Mouse (Mus musculus) bone marrow, adult 2 months (tissue): ENCODE measurements around the gene Slc6a8. TPM values are rescaled to one million over a fixed set of nuclear protein-coding genes. Genes with fewer than 3 reads are reported as not detected.

Source experiments
- H3K27ac ChIP-seq: fragments of 200-500 bp; 2 replicates; pipeline ENCODE4 v1.5.1; 2012; ENCODE audit warnings: low read depth, mild to moderate bottlenecking, control low read depth, inconsistent platforms, low read length; ENCODE audit not compliant: control insufficient read depth, poor library complexity, insufficient read depth
- H3K4me1 ChIP-seq: fragments of 200-500 bp; 2 replicates; pipeline ENCODE4 v1.6.1; 2011; ENCODE audit warnings: low read length; ENCODE audit not compliant: control insufficient read depth, insufficient read depth
- H3K4me3 ChIP-seq: fragments of 200-500 bp; replicated peaks from 2 replicates; pipeline ENCODE3; 2011; ENCODE audit warnings: mild to moderate bottlenecking, low read depth, low read length, control low read depth; ENCODE audit not compliant: control insufficient read depth
- CTCF ChIP-seq: fragments of 200-500 bp; IDR thresholded peaks from 2 replicates; pipeline ENCODE4 v1.5.1; 2011; ENCODE audit warnings: low read length, control low read depth; ENCODE audit not compliant: control insufficient read depth, insufficient read depth
- POLR2A ChIP-seq: fragments of 200-500 bp; IDR thresholded peaks from 2 replicates; pipeline ENCODE4 v1.6.1; 2011; ENCODE audit warnings: low read depth, mild to moderate bottlenecking, control low read depth, low read length, borderline replicate concordance; ENCODE audit not compliant: control insufficient read depth
- WGBS: fragments of 180-500 bp; shearing (Covaris S2); methylation state at CpG from one replicate; pipeline ENCODE4 v1.1.7; 2018; 5-methylcytosine and 5-hydroxymethylcytosine counted together
- polyA plus RNA-seq: library from polyadenylated mRNA; stranded (reverse); fragments of >200 nt; gene quantifications from 2 replicates; pipeline ENCODE4 v1.2.4, GENCODE M21; 2011; ENCODE audit warnings: low replicate concordance; ENCODE audit not compliant: missing spikeins, insufficient read depth, insufficient read length

Slc6a8 gene
- polyA plus RNA-seq, 1 experiment, result 7.7 TPM

DNA sequence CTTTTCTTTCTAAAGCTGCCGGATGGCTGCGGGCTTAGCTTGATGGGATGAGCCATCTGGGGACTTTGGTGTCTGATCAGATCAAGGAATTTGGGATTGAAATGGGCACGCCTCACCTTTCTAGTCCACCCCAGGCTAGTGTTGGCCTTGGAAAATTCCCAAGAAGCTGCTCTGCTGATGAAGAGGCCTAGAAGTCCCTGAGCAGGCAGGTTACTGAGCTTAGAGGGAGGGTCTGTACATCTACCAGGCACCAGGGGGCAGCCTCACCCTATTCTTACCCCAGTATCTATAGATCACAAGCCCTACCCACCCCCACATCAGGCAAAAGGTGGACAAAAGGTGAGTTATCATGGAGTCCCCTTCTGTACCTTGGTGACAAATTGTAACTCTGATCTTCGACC lies 919 bp upstream of the Slc6a8 start:
- WGBS, result 71% methylated on average over 4 of the region's 4 CpGs
- no peak overlapping the region for H3K4me3 ChIP-seq
- H3K4me1 ChIP-seq, result no peaks in the 10 kb centered on the region
- TF ChIP-seq POLR2A (no peak), CTCF (peak; percentile 48)
- H3K27ac ChIP-seq, result no peak overlapping the region

DNA sequence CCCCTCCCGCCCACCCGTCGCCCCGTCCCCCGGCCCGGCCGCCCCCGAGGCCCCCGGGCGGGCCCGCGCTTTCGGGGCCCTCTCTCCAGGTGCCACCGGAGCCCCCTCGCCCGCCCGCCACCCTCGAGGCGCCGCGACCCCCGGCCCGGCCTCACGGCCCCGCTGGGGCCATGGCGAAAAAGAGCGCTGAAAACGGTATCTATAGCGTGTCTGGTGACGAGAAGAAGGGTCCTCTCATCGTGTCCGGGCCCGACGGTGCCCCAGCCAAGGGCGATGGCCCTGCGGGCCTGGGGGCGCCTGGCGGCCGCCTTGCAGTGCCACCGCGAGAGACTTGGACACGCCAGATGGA lies 643 bp downstream of the Slc6a8 start:
- H3K4me1 ChIP-seq, result no peaks in the 10 kb centered on the region
- WGBS, result 16% methylated on average over 37 of the region's 42 CpGs
- TF ChIP-seq CTCF (no peak), POLR2A (no peak)
- no peak overlapping the region for H3K4me3 ChIP-seq
- H3K27ac ChIP-seq, result no peak overlapping the region

DNA sequence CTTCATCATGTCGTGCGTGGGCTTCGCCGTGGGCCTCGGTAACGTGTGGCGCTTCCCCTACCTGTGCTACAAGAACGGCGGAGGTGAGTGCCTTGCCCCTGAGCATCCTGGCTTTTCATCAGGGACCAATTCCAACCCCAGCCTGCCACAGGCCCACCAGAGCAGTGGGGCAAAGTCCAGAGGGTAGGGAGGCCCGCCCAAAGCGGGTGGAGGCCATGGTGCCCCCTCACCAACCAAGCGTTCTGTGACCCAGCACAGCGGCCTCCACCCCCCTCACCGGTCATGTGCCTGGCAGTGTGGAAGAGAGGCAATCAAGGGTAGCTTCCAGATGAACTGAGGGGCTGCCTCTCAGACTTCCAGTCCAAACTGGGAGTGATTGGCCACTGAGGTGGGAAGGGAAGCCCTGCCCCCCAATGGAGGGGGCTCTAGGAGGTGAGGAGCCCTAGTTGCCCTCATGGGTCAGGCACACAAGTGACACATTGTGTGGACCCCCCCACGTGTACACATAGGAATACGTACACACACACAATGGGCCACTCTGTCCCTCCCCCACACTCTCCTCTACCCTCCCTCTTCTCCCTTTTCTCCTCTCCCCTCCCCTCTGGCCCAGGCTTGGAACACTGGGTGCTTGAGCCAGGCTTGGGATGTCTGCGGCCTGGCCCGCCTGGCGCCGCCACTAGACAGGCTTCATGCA lies 1.2 kb downstream of the Slc6a8 start:
- TF ChIP-seq CTCF (no peak), POLR2A (no peak)
- H3K27ac ChIP-seq, result no peak overlapping the region
- no peaks in the 10 kb centered on the region for H3K4me1 ChIP-seq
- WGBS, result 58% methylated on average over 19 of the region's 20 CpGs
- no peak overlapping the region for H3K4me3 ChIP-seq

DNA sequence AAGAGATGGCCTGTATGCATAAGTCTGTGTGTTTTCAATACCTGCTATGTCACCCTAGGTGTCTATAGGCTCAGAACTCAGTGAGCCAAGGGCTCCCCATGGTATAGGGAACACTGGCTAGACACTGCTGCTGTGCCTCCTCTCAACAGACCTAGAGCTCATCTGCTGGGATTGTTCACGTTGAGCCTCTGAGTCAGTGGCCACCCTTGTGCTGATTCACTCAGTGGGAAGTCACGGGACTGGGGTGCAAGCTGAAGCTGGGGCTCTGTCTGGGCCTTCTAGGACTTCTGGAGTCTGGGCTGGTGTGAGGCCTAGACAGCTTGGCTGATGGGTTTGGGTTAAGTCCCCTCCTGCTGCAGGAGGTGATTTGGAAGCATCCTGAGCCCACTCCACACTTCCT lies 2.3 kb downstream of the Slc6a8 start:
- Histone ChIP-seq H3K4me1 (no peaks in the 10 kb centered on the region), H3K4me3 (no peak overlapping the region), H3K27ac (no peak overlapping the region)
- TF ChIP-seq CTCF, result no peak
- TF ChIP-seq POLR2A, result no peak
- 36% methylated on average over 2 of the region's 2 CpGs for WGBS

DNA sequence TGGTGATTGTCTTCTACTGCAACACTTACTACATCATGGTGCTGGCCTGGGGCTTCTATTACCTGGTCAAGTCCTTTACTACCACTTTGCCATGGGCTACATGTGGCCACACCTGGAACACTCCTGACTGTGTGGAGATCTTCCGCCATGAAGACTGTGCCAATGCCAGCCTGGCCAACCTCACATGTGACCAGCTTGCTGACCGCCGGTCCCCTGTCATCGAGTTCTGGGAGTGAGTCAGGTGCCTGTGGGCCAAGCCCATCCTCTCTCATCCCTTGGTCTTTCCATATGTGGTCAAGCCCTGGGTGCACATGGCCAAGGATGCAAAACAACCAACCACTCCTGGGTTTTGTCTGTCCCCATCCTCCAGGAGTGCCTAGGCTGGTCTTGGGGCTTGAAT lies 3.7 kb downstream of the Slc6a8 start:
- 91% methylated on average over 4 of the region's 4 CpGs for WGBS
- Histone ChIP-seq H3K4me3 (no peak overlapping the region), H3K27ac (no peak overlapping the region), H3K4me1 (no peaks in the 10 kb centered on the region)
- TF ChIP-seq POLR2A, result no peak
- no peak for TF ChIP-seq CTCF

DNA sequence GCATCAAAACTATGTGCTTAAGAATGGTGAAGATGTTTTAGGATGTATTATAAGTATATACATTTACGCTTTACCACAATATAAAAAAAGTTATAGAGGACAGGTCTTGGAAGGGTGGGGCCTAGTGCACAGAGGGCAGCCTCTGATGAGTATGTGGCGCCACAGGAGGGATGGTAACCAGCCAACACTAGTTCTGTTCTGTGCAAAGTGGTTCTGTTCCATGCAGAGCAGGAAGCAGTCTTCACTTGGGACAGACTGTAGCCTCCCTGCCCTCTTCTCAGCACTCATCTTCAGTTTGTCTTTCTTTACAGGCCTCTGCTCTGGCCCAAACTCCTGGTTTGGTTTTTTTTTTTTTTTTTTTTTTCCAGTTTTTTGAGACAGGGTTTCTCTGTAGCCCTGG lies 11.2 kb downstream of the Slc6a8 start:
- no peak for TF ChIP-seq CTCF
- TF ChIP-seq POLR2A, result no peak
- WGBS, result 73% methylated on average over 2 of the region's 2 CpGs
- H3K4me3 ChIP-seq, result no peak overlapping the region

DNA sequence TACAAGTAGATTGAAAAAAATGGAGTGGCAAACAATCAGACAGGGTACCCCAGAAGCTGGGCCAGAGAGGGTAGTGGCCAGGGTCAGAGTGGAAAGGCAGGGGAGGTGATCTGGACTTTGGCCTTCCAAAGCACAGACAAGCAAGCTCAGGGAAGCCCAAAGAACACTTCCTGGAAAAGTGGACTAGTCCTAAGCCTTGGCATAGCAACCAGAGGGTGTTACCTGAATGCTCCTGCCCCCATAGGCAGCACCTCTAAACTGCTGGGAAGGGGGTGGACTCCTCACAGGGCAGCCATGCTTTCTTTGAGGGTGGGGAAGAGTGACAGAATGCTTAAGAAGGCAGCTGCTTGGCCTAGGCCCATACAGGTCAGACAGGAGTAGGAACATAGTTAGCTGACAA lies 12.0 kb downstream of the Slc6a8 start:
- Histone ChIP-seq H3K4me3 (no peak overlapping the region), H3K27ac (no peak overlapping the region), H3K4me1 (no peaks in the 10 kb centered on the region)
- TF ChIP-seq POLR2A, result no peak
- no peak for TF ChIP-seq CTCF

More for the DNA sequence above, 11.2 kb downstream of the Slc6a8 start:
- Histone ChIP-seq H3K27ac (no peak overlapping the region), H3K4me1 (no peaks in the 10 kb centered on the region)

DNA sequence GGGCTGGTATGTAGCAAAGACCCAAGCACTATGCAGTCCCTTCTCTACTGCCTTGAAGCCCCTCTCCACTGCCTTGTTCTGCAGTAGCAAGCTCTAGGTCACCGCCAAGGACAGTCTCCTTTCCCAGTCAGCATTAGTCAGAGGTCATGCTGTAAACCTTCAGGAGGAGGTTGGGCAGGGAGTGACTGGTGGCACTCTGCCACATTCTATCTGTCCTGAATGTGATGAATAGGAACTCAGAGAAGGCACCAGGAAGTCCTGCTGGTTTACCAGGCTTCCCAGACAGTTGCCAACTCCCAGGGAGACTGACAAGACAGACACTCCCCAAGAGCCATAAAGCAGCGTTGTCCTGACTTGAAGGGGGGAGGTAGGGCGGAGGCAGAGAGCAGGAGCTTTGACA lies 12.7 kb downstream of the Slc6a8 start:
- Histone ChIP-seq H3K4me3 (no peak overlapping the region), H3K4me1 (no peaks in the 10 kb centered on the region), H3K27ac (no peak overlapping the region)
- WGBS, result 78% methylated on average over 3 of the region's 3 CpGs
- TF ChIP-seq POLR2A (no peak), CTCF (no peak)

DNA sequence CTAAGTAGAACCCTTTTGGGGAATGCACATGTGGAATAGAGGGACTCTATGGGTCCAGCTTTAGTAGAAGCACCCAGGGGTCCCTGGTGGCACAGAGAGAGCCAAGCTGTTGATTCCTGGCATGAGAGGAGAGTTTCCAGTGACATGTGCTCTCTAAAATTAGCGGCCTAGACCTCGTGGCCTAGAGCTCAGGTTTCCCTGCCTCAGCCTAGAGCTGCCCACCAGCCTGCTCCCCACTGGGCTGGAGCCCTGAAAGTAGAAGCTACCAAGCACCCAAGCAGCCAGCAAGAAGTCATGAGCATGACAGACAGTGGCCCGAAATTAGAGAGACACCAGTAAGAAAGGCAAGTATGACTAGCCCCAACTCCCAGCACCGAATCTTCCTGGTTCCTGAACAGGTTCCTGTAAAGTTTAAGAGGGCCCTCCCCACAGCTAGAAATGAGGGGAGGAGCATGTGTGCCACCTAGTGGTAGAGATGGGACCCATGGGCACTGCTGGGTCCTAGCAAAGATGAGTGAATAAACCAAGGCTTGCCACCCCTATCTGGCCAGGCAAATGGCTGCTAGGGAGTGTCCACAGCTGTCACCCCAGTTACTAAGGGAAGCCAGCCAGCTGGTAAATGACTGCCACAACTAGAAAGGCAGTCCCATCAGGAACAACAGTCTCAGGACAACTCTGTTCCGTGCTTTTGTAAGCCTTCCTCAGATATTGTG lies 18.1 kb downstream of the Slc6a8 start:
- no peak overlapping the region for H3K27ac ChIP-seq
- H3K4me1 ChIP-seq, result no peaks in the 10 kb centered on the region
- H3K4me3 ChIP-seq, result no peak overlapping the region
- TF ChIP-seq POLR2A (no peak), CTCF (peak; percentile 67)
- WGBS, result 56% methylated on average over 5 of the region's 5 CpGs
